22 mouse cellular contexts compared by ENCODE assay signal in the genomic region with DNA sequence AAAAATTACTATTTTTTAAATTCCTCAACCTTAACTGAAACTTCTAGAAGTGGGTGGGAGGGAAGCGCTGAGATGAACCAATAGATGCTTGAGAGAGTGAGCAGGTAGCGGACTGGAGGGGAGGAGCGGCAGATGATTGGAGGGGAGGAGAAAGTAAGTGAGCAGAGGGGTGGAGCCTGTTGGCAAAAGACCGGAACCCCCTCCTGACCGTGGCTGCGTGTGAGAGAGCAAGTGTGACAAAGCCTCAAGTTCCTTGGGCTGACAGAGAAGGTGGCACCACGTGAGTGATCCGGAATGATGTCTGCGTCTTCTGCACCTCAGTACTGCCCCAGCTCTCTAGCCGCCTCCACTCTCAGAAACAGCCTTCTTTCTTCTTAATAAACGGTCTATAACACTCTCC. TPM values are rescaled to one million over a fixed set of nuclear protein-coding genes. Genes with fewer than 3 reads are reported as not detected.
DNase-seq lines count a peak whose midpoint lies in the region; ATAC-seq and TF ChIP-seq lines count a peak whose summit lies in the region.
"Had no signal": no experiment of that assay in that cellular context is flagged by ENCODE, and none has a peak within 500 bp of the region (broad histone marks: within the 10 kb centered on the region; RNA-seq: fewer than 3 reads in every experiment).

No protein-coding gene starts in this region.

- peak; percentile 4 for DNase-seq in intestine, embryonic 14.5 days (ENCODE audit: low spot score)
- peak; percentile 86 for DNase-seq in A20 (ENCODE audit: low read depth, low spot score)
- no peak for DNase-seq in ES-E14 (ENCODE audit: low read depth, low spot score)
- peak; percentile 72 for DNase-seq in ZHBTc4 (ENCODE audit: low read depth, low spot score)
- no peak for DNase-seq in adrenal gland, adult 18-20 months (ENCODE audit: low spot score in 2 of 2)
- DNase-seq in kidney, postnatal 10 days = no peak
- no peak for DNase-seq in ovary, postnatal 10 days (ENCODE audit: low spot score)
- DNase-seq: adrenal gland, postnatal 14 days; cerebellum, adult 11-12 months; cerebellum, adult 9-10 months; cerebellum, postnatal 36 days; gastrocnemius, postnatal 10 days; heart, adult 18-20 months; heart, postnatal 10 days; heart, postnatal 4 days had no signal

- WGBS in intestine, embryonic 14.5 days = 85% methylated on average over 11 of the region's 11 CpGs
- WGBS in intestine, postnatal 0 days = 83% methylated on average over 11 of the region's 11 CpGs

- no peaks in the 10 kb centered on the region for H3K36me3 ChIP-seq in intestine, embryonic 14.5 days (ENCODE audit: control insufficient read depth, insufficient read depth, low read length)
- no peaks in the 10 kb centered on the region for H3K36me3 ChIP-seq in intestine, postnatal 0 days (ENCODE audit: control insufficient read depth, insufficient read depth)
- no peaks in the 10 kb centered on the region; the same call in 1 of the 2 replicates for H3K36me3 ChIP-seq in ES-E14 (ENCODE audit: control insufficient read depth, insufficient read depth, low read length, poor library complexity, severe bottlenecking)

- no peaks in the 10 kb centered on the region for H3K4me1 ChIP-seq in intestine, embryonic 14.5 days (replicated peaks; ENCODE audit: control insufficient read depth, insufficient read depth, low read length)
- H3K4me1 ChIP-seq in intestine, postnatal 0 days (replicated peaks; ENCODE audit: control insufficient read depth, insufficient read depth, low read length) = no peaks in the 10 kb centered on the region
- peaks cover 1 to 27% of the 10 kb centered on the region in 2 experiments; a peak in 2 of 4 replicates for H3K4me1 ChIP-seq in ES-E14 (ENCODE audit: control insufficient read depth in 2 of 2, insufficient read depth in 2 of 2, low read length in 2 of 2, poor library complexity in 1 of 2)
- H3K4me1 ChIP-seq: embryonic facial prominence, embryonic 13.5 days; forebrain, embryonic 12.5 days; hindbrain, embryonic 13.5 days had no signal

- H3K4me2 ChIP-seq in intestine, embryonic 14.5 days (ENCODE audit: low read length) = no peak overlapping the region
- H3K4me2 ChIP-seq in intestine, postnatal 0 days (replicated peaks; ENCODE audit: low read depth) = no peak overlapping the region
- H3K4me2 ChIP-seq: embryonic facial prominence, embryonic 13.5 days; forebrain, embryonic 12.5 days; hindbrain, embryonic 13.5 days had no signal

- H3K27me3 ChIP-seq in intestine, embryonic 14.5 days (replicated peaks; ENCODE audit: control insufficient read depth, insufficient read depth, low read length) = no peaks in the 10 kb centered on the region
- H3K27me3 ChIP-seq in intestine, postnatal 0 days (replicated peaks; ENCODE audit: control insufficient read depth, insufficient read depth, low read length) = no peaks in the 10 kb centered on the region
- H3K27me3 ChIP-seq: embryonic facial prominence, embryonic 13.5 days; forebrain, embryonic 12.5 days; hindbrain, embryonic 13.5 days had no signal

- no peaks in the 10 kb centered on the region for H3K9me3 ChIP-seq in intestine, embryonic 14.5 days (ENCODE audit: control insufficient read depth, low read length)
- no peaks in the 10 kb centered on the region for H3K9me3 ChIP-seq in intestine, postnatal 0 days (ENCODE audit: control insufficient read depth)
- H3K9me3 ChIP-seq in ES-E14 (ENCODE audit: control insufficient read depth, insufficient read depth, low read depth, low read length) = no peaks in the 10 kb centered on the region
- H3K9me3 ChIP-seq: embryonic facial prominence, embryonic 13.5 days; forebrain, embryonic 12.5 days; heart, embryonic 10.5 days; hindbrain, embryonic 13.5 days had no signal

- in situ Hi-C loops in ES-E14 (cut with MboI; ENCODE audit: low sequenced_read_pairs in 2 of 2, unreplicated experiment in 2 of 2) = no loop called here

- no peak overlapping the region for H3K9ac ChIP-seq in intestine, embryonic 14.5 days (ENCODE audit: low read length)
- no peak overlapping the region for H3K9ac ChIP-seq in intestine, postnatal 0 days (ENCODE audit: low read depth, low read length)
- H3K9ac ChIP-seq in ES-E14 (ENCODE audit: insufficient read depth, low read depth, low read length, poor library complexity, severe bottlenecking) = peak overlapping the region; percentile 51
- H3K9ac ChIP-seq: embryonic facial prominence, embryonic 13.5 days; forebrain, embryonic 12.5 days; hindbrain, embryonic 13.5 days had no signal

- no peak for TF ChIP-seq CTCF in intestine, postnatal 0 days (IDR thresholded peaks at IDR 0.05; ENCODE audit: low read depth)

- no peak for ATAC-seq in intestine, embryonic 14.5 days (replicated peaks; ENCODE audit: low FRiP score, low TSS enrichment, low read depth)
- ATAC-seq in intestine, postnatal 0 days = no peak
- ATAC-seq: forebrain, embryonic 16.5 days had no signal

- no peak overlapping the region for H3K27ac ChIP-seq in intestine, embryonic 14.5 days (ENCODE audit: low read depth)
- no peak overlapping the region for H3K27ac ChIP-seq in intestine, postnatal 0 days (ENCODE audit: low read depth, low read length)
- no peak overlapping the region for H3K27ac ChIP-seq in ES-E14 (ENCODE audit: insufficient read depth, low read depth, low read length, poor library complexity, severe bottlenecking)
- H3K27ac ChIP-seq: embryonic facial prominence, embryonic 13.5 days; forebrain, embryonic 12.5 days; heart, embryonic 10.5 days; hindbrain, embryonic 13.5 days had no signal

- H3K4me3 ChIP-seq in intestine, embryonic 14.5 days (ENCODE audit: low read depth, low read length) = no peak overlapping the region
- no peak overlapping the region for H3K4me3 ChIP-seq in intestine, postnatal 0 days (ENCODE audit: low read depth, low read length)
- peak overlapping the region; percentile 57 to 76 for H3K4me3 ChIP-seq in ES-E14 (ENCODE audit: insufficient read depth in 1 of 2, low read depth in 1 of 2, low read length in 2 of 2, poor library complexity in 1 of 2, severe bottlenecking in 1 of 2)
- H3K4me3 ChIP-seq: embryonic facial prominence, embryonic 13.5 days; forebrain, embryonic 12.5 days; heart, embryonic 10.5 days; hindbrain, embryonic 13.5 days had no signal

TF ChIP-seq in ES-E14, 5 proteins besides CTCF, POLR2A, EP300 and RAD21:
- TF ChIP-seq ZNF384 (IDR thresholded peaks at IDR 0.05; ENCODE audit: low read depth, low read length) = no peak
- TF ChIP-seq ZC3H11A (IDR thresholded peaks at IDR 0.05; ENCODE audit: borderline replicate concordance, low read depth, low read length) = no peak
- TF ChIP-seq HCFC1 (IDR thresholded peaks at IDR 0.05; ENCODE audit: borderline replicate concordance, insufficient read depth, low read length) = no peak
- TF ChIP-seq MAFK (IDR thresholded peaks at IDR 0.05; ENCODE audit: insufficient read depth, low read depth, low read length) = no peak
- no peak for TF ChIP-seq CHD2 (IDR thresholded peaks at IDR 0.05; ENCODE audit: low read depth, low read length)

RNA-seq across cellular contexts. Expression of gene Dmc1, which starts 12.2 kb away (rescaled TPM):
- 2.0 and 2.6 TPM in 2 replicates for polyA plus RNA-seq in intestine, embryonic 14.5 days (2014; fragmentation: Nextera tagmentation; extraction: Ambion mirVana)
- 0.78 and 1.7 TPM in 2 replicates for polyA plus RNA-seq in intestine, postnatal 0 days (2015; fragmentation: Nextera tagmentation; extraction: Ambion mirVana)
- 3.4 and 6.4 TPM in 2 replicates for total RNA-seq in ES-E14 (2012; rRNA removed)
- under 1 TPM; 0.50 to 0.93 TPM for total RNA-seq in adrenal gland, adult 18-20 months (2021)
- total RNA-seq: heart, adult 18-20 months had no signal
- polyA plus RNA-seq: C2C12 had no signal

RNA-seq across cellular contexts. Expression of gene Fam227a, which starts 41.6 kb away (rescaled TPM):
- 1.3 and 1.9 TPM in 2 replicates for polyA plus RNA-seq in intestine, embryonic 14.5 days (2014; fragmentation: Nextera tagmentation; extraction: Ambion mirVana)
- polyA plus RNA-seq in intestine, postnatal 0 days (2015; fragmentation: Nextera tagmentation; extraction: Ambion mirVana) = 0.13 and 0.27 TPM in 2 replicates
- 1.2 TPM in 2 replicates for total RNA-seq in ES-E14 (2012; rRNA removed)
- total RNA-seq in adrenal gland, adult 18-20 months (2021) = 1 to 10 TPM; 1.5 to 2.0 TPM

RNA-seq across cellular contexts. Expression of gene Cby1, which starts 41.9 kb away (rescaled TPM):
- 36.0 and 39.3 TPM in 2 replicates for polyA plus RNA-seq in intestine, embryonic 14.5 days (2014; fragmentation: Nextera tagmentation; extraction: Ambion mirVana)
- polyA plus RNA-seq in intestine, postnatal 0 days (2015; fragmentation: Nextera tagmentation; extraction: Ambion mirVana) = 22.3 and 23.1 TPM in 2 replicates
- 21.9 and 29.5 TPM in 2 replicates for total RNA-seq in ES-E14 (2012; rRNA removed)
- total RNA-seq in adrenal gland, adult 18-20 months (2021) = 10 to 100 TPM; 16.9 to 18.7 TPM

RNA-seq across cellular contexts. Expression of gene Tomm22, which starts 53.5 kb away (rescaled TPM):
- polyA plus RNA-seq in intestine, embryonic 14.5 days (2014; fragmentation: Nextera tagmentation; extraction: Ambion mirVana) = 244 and 272 TPM in 2 replicates
- polyA plus RNA-seq in intestine, postnatal 0 days (2015; fragmentation: Nextera tagmentation; extraction: Ambion mirVana) = 207 and 211 TPM in 2 replicates
- total RNA-seq in ES-E14 (2012; rRNA removed) = 103 and 182 TPM in 2 replicates
- 100 to 1,000 TPM; 102 to 112 TPM for total RNA-seq in adrenal gland, adult 18-20 months (2021)

Comparison
In these comparisons a context has a peak if more than half of its experiments do, and no peak if none do; other contexts are left out.
1. DNase-seq: peak in intestine, embryonic 14.5 days (single experiment), A20 (single experiment) and ZHBTc4 (single experiment); none in ES-E14 (single experiment), adrenal gland, adult 18-20 months (0 of 2), kidney, postnatal 10 days (single experiment) and ovary, postnatal 10 days (single experiment).
2. H3K4me3 ChIP-seq: peak in ES-E14 (2 of 2); none in intestine, embryonic 14.5 days (single experiment) and intestine, postnatal 0 days (single experiment).